Mouse (Mus musculus) forebrain, postnatal 0 days (tissue): ENCODE data around the gene Dnajc15. TPM values are rescaled to one million over a fixed set of nuclear protein-coding genes. Genes with fewer than 3 reads are reported as not detected.

Experiments used
- ATAC-seq: fragments of 200-750 bp; cut with Nextera tagmentation; 2 replicates; pipeline ENCODE4 v1.8.0; 2017; ENCODE audit warnings: mild to moderate bottlenecking, moderate library complexity
- DNase-seq: peaks from one replicate; pipeline ENCODE4 v3.0.0-alpha.2; 2015
- H3K27ac ChIP-seq: fragments of 300-500 bp; sonication (generic); 2 replicates; pipeline ENCODE4 v1.5.1; 2014; ENCODE audit warnings: low read depth, mild to moderate bottlenecking, antibody characterized with exemption, low read length, moderate library complexity, mixed read lengths
- H3K27me3 ChIP-seq: fragments of 300-500 bp; sonication (generic); 2 replicates; pipeline ENCODE4 v1.6.1; 2014; ENCODE audit warnings: mild to moderate bottlenecking, low read length, mixed read lengths; ENCODE audit not compliant: insufficient read depth
- H3K36me3 ChIP-seq: fragments of 300-500 bp; sonication (generic); 2 replicates; pipeline ENCODE4 v1.6.1; 2014; ENCODE audit warnings: mild to moderate bottlenecking, moderate library complexity; ENCODE audit not compliant: insufficient read depth
- H3K4me1 ChIP-seq: fragments of 300-500 bp; sonication (generic); 2 replicates; pipeline ENCODE4 v1.6.1; 2014; ENCODE audit warnings: antibody characterized with exemption; ENCODE audit not compliant: insufficient read depth
- H3K4me2 ChIP-seq: fragments of 300-500 bp; sonication (generic); 2 replicates; pipeline ENCODE4 v1.6.1; 2014; ENCODE audit warnings: low read depth, mild to moderate bottlenecking, moderate library complexity
- H3K4me3 ChIP-seq: fragments of 300-500 bp; sonication (generic); 2 replicates; pipeline ENCODE4 v1.5.1; 2014; ENCODE audit warnings: low read depth, low read length, mixed read lengths
- H3K9ac ChIP-seq: fragments of 300-500 bp; sonication (generic); 2 replicates; pipeline ENCODE4 v1.6.1; 2014; ENCODE audit warnings: mild to moderate bottlenecking
- H3K9me3 ChIP-seq: fragments of 300-500 bp; sonication (generic); 2 replicates; pipeline ENCODE4 v1.6.1; 2016; ENCODE audit warnings: low read length
- CTCF ChIP-seq: sonication (generic); IDR thresholded peaks from 2 replicates; pipeline ENCODE4 v1.5.1; 2016; ENCODE audit warnings: antibody characterized with exemption, control low read depth, low read depth
- WGBS: fragments of 180-500 bp; shearing (Covaris S2); extraction: QIAGEN DNeasy Blood & Tissue Kit; methylation state at CpG from one replicate; pipeline ENCODE4 v1.1.7; 2014; 5-methylcytosine and 5-hydroxymethylcytosine counted together
- polyA plus RNA-seq: library from polyadenylated mRNA; unstranded; fragments of >200 nt; fragmentation: Nextera tagmentation; extraction: Ambion mirVana; gene quantifications from 2 replicates; pipeline ENCODE4 v1.2.1, GENCODE M21; 2015
- total RNA-seq: library from RNA; depleted of rRNA; stranded (reverse); fragments of >200 nt; gene quantifications from 2 replicates; pipeline ENCODE4 v1.2.3, GENCODE M21; 2014; rRNA removed

Dnajc15 gene
- total RNA-seq: 10.0 and 12.4 TPM in 2 replicates
- 77.7 and 90.2 TPM in 2 replicates for polyA plus RNA-seq

DNA sequence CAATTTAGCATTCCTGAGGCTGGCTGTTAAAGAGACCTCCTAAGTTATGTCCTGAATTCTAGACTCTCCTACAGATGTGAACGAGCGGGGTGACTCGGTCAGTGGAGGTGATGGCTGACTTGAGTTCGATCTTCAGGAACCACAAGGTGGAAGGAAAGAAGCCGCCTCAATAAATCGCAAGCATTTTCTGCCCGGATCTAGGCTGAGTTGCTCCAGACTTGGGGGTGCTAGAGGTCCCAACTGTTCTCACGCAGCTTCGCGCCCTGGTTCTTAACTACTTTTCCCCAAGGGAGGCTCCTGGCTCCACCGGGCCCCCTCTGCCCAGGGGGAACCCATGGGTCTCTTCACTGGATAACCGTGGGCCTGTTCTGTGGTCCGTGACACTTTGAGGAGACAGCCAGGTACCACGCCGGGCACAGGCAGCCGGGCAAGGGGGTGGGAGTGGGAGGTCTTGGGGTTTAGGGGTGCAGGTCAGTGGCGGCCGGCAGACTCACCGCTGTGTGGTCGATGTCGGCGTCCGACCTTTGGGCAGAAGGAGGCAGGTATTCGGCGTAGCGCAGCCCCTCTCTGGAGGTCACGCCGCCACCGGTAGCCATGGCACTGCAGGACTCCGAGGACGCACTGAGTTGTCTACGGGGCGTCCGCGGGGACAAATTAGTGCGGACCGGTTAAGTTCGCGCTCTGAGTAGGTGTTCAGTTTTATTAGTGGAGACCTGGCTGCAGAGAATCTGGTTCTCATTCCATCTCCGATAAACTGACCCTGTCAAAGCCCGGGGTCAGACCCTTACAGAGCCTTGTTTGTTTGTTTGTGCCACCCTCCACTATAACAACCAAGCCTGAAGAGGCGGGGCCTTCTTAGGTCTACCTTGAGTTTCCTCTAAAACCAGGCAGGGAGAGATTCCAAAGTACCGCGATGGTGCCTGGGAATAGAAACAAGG lies at the start of gene Dnajc15:
Gene Dnajc15 (minus strand): TSS at position 822 of the 938 bp plus-strand sequence.
- Histone ChIP-seq H3K4me2 (peak within 1 kb of the TSS; percentile 89), H3K27ac (no peak within 1 kb of the TSS; the same call in 1 of the 2 replicates), H3K9me3 (no peaks in the 10 kb centered on the region), H3K4me3 (peak within 1 kb of the TSS; percentile 74), H3K9ac (peak within 1 kb of the TSS; percentile 70), H3K4me1 (no peaks in the 10 kb centered on the region), H3K27me3 (no peaks in the 10 kb centered on the region), H3K36me3 (0 out of 2 replicates have a peak, but pooled peaks cover 3% of the 10 kb centered on the region)
- peak; percentile 80 for DNase-seq
- ATAC-seq: peak; percentile 85
- peak; percentile 42 for TF ChIP-seq CTCF
- 2% methylated on average over 44 of the region's 44 CpGs for WGBS

DNA sequence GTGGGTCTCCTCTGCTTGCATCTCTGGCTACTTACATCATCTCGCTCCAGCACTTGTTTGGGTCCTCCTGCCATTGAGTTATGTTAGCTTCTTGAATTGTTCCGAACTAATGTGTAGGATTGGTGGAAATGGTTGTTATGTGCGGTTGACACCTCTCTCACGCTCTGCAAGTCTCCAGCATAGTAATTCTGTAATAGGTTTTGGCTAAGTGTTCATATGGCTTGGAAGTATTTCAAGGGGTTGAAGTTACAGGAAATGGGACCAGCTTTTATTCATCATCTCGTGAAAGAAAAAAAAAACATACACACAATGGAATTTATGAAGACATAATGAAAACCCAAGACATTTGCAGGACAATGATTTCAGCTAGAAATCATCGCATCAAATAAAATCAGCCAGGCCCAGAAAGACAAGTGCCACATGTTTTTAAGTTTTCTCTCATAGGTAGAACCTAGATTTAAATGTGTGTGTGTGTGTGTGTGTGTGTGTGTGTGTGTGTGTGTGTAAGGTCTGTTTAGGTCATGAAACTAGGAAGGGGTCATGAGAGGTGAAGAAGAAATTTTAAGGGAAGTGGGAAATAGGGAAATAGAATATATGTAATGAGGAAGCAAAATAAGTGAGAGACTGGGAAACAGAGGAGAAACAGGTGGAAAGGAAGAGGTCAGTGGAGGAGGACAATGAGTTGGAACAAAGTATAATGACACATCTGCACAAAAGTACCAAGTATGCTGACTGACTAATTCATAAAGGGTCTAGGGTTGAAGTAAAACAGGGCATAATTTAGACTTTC lies 48.3 kb upstream of the Dnajc15 start:
- WGBS: 69% methylated on average over 6 of the region's 6 CpGs
- Histone ChIP-seq H3K36me3 (no peaks in the 10 kb centered on the region), H3K27ac (no peak overlapping the region), H3K9me3 (no peaks in the 10 kb centered on the region), H3K27me3 (no peaks in the 10 kb centered on the region), H3K9ac (no peak overlapping the region), H3K4me2 (no peak overlapping the region), H3K4me1 (no peaks in the 10 kb centered on the region), H3K4me3 (no peak overlapping the region)
- DNase-seq (no peak), ATAC-seq (no peak)
- TF ChIP-seq CTCF: no peak

DNA sequence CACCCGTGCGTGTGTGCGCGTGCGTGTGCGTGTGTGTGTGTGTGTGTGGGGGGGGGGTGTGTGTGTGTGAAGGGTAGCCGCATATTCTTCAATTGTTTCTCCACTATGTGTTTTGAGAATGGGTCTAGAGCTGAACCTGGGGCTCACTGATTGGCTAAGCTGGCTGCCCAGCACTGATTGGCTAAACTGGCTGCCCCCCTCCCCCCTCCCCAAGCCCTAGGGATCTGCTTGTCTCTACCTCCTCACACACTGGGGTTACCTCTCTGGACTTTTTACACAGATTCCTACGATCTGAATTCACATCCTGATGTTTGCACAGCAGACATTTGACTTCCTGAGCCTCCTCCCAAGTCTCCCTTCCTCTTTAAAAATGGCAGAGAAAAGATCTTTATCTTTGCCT lies 46.7 kb upstream of the Dnajc15 start:
- Histone ChIP-seq H3K4me1 (no peaks in the 10 kb centered on the region), H3K27ac (no peak overlapping the region), H3K4me3 (no peak overlapping the region), H3K36me3 (no peaks in the 10 kb centered on the region), H3K9me3 (no peaks in the 10 kb centered on the region), H3K9ac (no peak overlapping the region), H3K4me2 (no peak overlapping the region), H3K27me3 (no peaks in the 10 kb centered on the region)
- DNase-seq (no peak), ATAC-seq (no peak)
- TF ChIP-seq CTCF: no peak
- WGBS: 93% methylated on average over 8 of the region's 8 CpGs

DNA sequence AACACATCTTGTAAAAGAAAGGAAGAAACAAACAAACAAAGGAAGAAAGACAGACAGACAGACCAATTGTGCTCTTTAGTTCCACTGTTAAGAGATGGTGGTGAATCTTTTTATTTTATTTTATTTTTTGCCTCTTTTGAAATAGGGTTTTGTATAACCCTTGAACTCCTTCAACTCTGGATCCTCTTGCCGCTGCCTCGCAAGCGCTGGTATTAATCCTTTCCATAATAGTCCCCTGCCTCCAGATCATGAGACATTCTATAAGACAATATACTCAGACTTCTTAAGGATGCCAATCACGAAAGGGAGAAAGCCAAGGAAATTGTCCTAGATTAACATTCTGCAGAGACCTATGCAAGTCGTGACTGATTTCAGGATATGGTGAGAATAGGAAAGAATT lies 40.9 kb upstream of the Dnajc15 start:
- no peak for ATAC-seq

DNA sequence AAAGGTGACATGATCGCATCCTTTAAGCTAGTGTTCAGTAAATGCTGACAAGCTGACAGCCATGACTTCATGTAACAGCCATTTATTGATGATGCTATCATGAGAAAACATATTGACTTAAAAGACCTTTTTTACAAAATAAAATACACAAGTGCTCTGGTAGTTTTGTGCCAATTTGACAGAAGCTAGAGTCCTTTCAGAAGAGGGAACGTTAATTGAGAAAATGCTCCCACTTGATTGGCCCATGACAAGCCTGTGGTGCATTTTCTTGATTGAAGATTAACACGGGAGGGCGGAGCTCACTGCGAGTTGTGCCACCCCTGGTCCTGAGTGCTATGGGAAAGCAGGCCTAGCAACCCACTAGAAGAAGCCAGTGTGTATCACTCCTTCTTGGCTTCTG lies 31.7 kb upstream of the Dnajc15 start:
- Histone ChIP-seq H3K27me3 (no peaks in the 10 kb centered on the region), H3K4me1 (0 out of 2 replicates have a peak, but pooled peaks cover 6% of the 10 kb centered on the region), H3K9ac (no peak overlapping the region), H3K27ac (no peak overlapping the region), H3K4me2 (no peak overlapping the region), H3K4me3 (no peak overlapping the region), H3K9me3 (no peaks in the 10 kb centered on the region), H3K36me3 (no peaks in the 10 kb centered on the region)
- 80% methylated on average over 5 of the region's 5 CpGs for WGBS
- ATAC-seq (no peak), DNase-seq (no peak)
- no peak for TF ChIP-seq CTCF

More for the DNA sequence above, 40.9 kb upstream of the Dnajc15 start:
- Histone ChIP-seq H3K4me3 (no peak overlapping the region), H3K27me3 (no peaks in the 10 kb centered on the region), H3K9me3 (no peaks in the 10 kb centered on the region), H3K36me3 (no peaks in the 10 kb centered on the region), H3K4me1 (no peaks in the 10 kb centered on the region; the same call in 1 of the 2 replicates), H3K9ac (no peak overlapping the region), H3K27ac (peak overlapping the region; percentile 35; the same call in 1 of the 2 replicates), H3K4me2 (no peak overlapping the region)
- WGBS: 26% methylated on average over 5 of the region's 5 CpGs
- no peak for DNase-seq
- no peak for TF ChIP-seq CTCF

DNA sequence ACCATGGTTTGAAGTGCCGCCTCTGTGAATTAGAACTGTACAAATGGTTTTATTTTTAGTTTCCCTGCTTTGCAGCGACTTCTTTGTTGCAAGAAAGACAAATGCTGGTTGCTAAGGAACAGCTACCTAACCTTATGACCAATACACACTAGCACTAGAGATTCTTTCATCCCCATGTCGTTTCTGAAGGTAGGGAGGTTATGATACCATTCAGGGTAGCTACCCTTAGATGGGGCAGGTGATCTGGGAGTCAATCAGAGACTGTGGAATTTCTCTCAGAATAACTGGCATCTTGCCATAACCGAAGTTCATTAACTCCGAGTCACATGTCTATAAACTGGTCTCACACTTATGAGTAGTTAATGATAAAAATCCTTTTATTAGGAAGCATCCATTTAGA lies 30.5 kb upstream of the Dnajc15 start:
- H3K4me3 ChIP-seq: no peak overlapping the region
- no peak overlapping the region for H3K9ac ChIP-seq
- H3K36me3 ChIP-seq: no peaks in the 10 kb centered on the region
- peak; percentile 12; the same call in 1 of the 2 replicates for ATAC-seq
- 25% methylated on average over 5 of the region's 5 CpGs for WGBS
- H3K27ac ChIP-seq: no peak overlapping the region
- TF ChIP-seq CTCF: no peak
- no peaks in the 10 kb centered on the region for H3K27me3 ChIP-seq
- 0 out of 2 replicates have a peak overlapping the region, but pooled peaks have one; percentile 5 for H3K4me2 ChIP-seq
- peak; percentile 52 for DNase-seq
- 0 out of 2 replicates have a peak, but pooled peaks cover 6% of the 10 kb centered on the region for H3K4me1 ChIP-seq
- H3K9me3 ChIP-seq: no peaks in the 10 kb centered on the region
